Mouse (Mus musculus) G1E-ER4 (cell line): ENCODE data around the gene Sh3bp1. TPM values are rescaled to one million over a fixed set of nuclear protein-coding genes. Genes with fewer than 3 reads are reported as not detected.

Experiments
- GATA1 ChIP-seq: IDR thresholded peaks from one replicate; pipeline ENCODE4 v1.8.0; 2012; ENCODE audit warnings: low read length, inconsistent platforms
- polyA plus RNA-seq: library from polyadenylated mRNA; stranded (reverse); fragments of >175 nt; gene quantifications from 2 replicates; pipeline ENCODE4 v1.2.3, GENCODE M21; 2012

Gene Sh3bp1
- 958 and 1,179 TPM in 2 replicates for polyA plus RNA-seq

GRCm38 (mm10) chr15:78899740-78900584 lies at the start of gene Sh3bp1:
TSS of gene Sh3bp1 (plus strand) at chr15:78899768.
- no peak for TF ChIP-seq GATA1

GRCm38 (mm10) chr15:78850059-78850824 lies 49.3 kb upstream of the Sh3bp1 start:
- no peak for TF ChIP-seq GATA1

GRCm38 (mm10) chr15:78850944-78851343 lies 48.6 kb upstream of the Sh3bp1 start:
- no peak for TF ChIP-seq GATA1

DNA sequence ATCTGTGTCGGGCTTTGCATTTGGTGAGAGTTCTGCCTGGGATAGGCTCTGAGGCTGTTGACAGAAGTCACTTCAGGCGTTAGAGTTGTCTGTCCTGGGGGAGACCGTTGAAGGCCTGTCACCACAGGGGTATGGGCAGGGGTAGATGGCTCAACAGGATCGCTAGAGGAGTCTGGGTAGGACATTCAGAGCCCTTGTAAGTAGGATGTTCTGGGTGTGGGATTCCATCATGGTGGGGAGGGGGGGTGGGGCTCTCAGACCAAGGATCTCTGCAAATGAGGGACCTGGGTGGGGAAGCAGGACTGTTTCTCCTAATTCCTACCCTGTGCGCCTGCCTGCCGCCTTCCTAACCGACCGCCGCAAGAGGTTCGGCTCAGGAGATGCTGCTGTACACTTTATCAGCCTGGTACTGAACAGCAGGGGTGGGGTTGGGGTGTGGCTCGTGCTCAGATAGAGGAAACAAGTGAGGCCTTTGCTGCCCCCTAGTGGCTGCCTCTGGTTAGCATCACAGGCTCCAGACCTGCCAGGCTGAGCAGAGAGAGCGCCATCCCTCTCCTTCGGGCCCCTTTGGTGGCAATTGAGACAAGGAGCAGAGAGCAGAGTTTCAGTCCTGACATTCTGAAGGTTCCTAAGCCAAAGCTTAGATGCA lies 47.9 kb upstream of the Sh3bp1 start:
- no peak for TF ChIP-seq GATA1

DNA sequence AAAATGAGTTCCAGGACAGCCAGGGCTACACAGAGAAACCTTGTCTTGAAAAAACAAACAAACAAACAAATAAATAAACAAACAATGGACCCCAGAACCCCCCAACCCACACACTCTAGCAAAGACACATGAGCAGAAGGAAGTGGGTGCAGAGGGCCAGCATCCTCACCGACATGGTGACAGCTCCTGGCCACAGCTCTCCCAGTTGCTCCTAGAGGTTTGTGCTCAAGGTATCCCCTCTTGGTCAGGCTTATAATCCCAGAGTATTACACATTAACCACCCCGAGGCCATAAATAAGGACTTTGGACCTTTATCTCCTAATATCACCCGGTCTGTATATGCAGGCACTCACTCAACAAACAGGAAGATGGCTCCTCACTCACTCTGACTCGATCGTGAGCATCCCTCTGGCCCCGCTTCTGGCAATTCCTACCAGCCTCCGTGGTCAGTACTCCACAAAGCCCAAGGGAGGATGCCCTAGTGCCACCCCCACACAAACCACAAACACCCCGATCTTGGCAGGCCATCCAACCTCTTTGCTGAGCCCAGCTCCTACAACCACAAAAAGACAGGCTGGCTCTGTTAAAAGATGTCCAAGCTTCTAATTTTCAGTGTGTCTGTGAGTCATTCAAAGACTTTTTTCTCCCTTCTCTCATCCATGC lies 44.1 kb upstream of the Sh3bp1 start, which contains the start of gene Lgals2:
Lgals2 (minus strand) TSS at position 227 of the 663 bp plus-strand sequence.
- no peak for TF ChIP-seq GATA1

GRCm38 (mm10) chr15:78857009-78857408 lies 42.6 kb upstream of the Sh3bp1 start:
- TF ChIP-seq GATA1 = no peak

DNA sequence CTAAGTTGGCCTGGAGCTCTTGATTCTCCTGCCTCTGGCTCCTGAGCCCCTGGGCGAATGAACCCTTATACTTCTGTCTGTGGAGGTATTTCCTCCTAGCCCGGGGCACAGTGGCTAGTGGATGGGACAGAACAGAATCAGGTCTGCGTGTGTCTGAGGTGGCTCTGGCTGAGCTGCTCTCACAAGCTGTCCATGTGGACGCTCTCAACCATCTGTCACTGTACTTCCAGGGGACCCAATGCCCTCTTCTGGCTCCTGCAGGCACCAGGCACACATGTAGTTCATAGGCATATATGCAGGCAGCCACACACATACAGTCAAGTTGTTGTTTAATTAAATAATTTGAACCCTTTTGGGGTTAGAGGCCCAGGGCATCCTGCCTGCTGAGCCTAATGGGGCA lies 40.3 kb upstream of the Sh3bp1 start:
- no peak for TF ChIP-seq GATA1

GRCm38 (mm10) chr15:78859714-78860113 lies 39.9 kb upstream of the Sh3bp1 start:
- no peak for TF ChIP-seq GATA1

- TF ChIP-seq GATA1 = no peak
Measured at GRCm38 (mm10) chr15:78862280-78862679, 37.3 kb upstream of the Sh3bp1 start.

GRCm38 (mm10) chr15:78863154-78863553 lies 36.4 kb upstream of the Sh3bp1 start:
- no peak for TF ChIP-seq GATA1

GRCm38 (mm10) chr15:78863852-78864253 lies 35.7 kb upstream of the Sh3bp1 start:
- TF ChIP-seq GATA1 = no peak

DNA sequence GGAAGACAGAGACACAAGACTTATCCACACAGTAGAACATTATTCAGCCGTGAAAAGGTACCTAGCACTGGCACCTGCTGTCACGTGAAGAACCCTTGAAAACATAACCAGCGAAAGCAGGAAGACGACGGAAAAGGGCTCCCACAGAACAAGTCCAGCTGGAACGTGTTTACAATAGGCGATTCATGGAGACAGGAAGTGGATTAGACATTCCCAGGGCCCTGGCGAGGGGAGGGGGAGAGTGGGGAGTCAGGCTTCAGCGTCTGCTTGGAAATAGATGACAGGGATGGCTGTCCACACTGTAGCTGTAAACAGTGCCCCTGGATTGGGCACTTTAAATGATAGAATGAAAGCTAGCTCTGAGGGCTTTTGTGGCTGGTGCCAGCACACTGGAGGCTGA lies 31.2 kb upstream of the Sh3bp1 start:
- no peak for TF ChIP-seq GATA1

- TF ChIP-seq GATA1 = no peak
Measured at GRCm38 (mm10) chr15:78868826-78869233, 30.7 kb upstream of the Sh3bp1 start.

DNA sequence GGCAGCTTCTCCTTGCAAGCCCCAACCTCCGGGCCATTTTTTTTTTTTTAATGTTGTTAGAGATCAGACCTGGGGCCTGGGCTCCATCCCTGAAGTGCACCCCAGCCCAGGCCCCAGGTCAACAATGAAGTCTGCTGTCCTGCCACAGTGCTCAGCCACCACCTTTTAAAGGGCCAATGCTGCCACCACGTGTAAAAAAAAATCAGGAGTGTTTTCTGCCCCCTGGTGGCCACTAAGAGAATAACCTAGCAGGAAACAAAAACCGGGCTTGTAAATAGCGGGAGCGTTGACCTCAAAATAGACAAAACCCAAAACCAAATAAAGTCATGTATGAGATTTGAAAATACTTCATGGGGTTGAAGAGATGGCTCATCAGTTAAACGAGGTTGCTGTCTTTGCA lies 29.8 kb upstream of the Sh3bp1 start:
- TF ChIP-seq GATA1 = no peak

GRCm38 (mm10) chr15:78872021-78872608 lies 27.5 kb upstream of the Sh3bp1 start:
- TF ChIP-seq GATA1 = no peak
